Mouse (Mus musculus): ENCODE data around the gene Pank2.

- TF ChIP-seq GATA1 (IDR thresholded peaks at IDR 0.05; ENCODE audit: low read length): no peak
- TF ChIP-seq TAL1 (IDR thresholded peaks at IDR 0.05; ENCODE audit: low read length): no peak
These were observed 68.3 kb downstream of the Pank2 start for GRCm38 (mm10) chr2:131330548-131330947.

Measured in erythroblast, embryonic 14.5 days (primary cell).